Mouse (Mus musculus) kidney, embryonic 16.5 days (tissue): Measurements from ENCODE around the gene Dnmt3a. TPM values are rescaled to one million over a fixed set of nuclear protein-coding genes. Genes with fewer than 3 reads are reported as not detected.

Experiments used
- ATAC-seq: fragments of 200-750 bp; cut with Nextera tagmentation; 2 replicates; pipeline ENCODE4 v1.8.0; 2017; ENCODE audit warnings: moderate TSS enrichment; ENCODE audit not compliant: low FRiP score, low TSS enrichment
- H3K27ac ChIP-seq: fragments of 300-500 bp; sonication (generic); 2 replicates; pipeline ENCODE4 v1.5.1; 2014; ENCODE audit warnings: low read length
- H3K27me3 ChIP-seq: fragments of 300-500 bp; sonication (generic); 2 replicates; pipeline ENCODE4 v1.6.1; 2014; ENCODE audit warnings: low read length, control low read depth, mixed read lengths; ENCODE audit not compliant: insufficient read depth
- H3K36me3 ChIP-seq: fragments of 300-500 bp; sonication (generic); 2 replicates; pipeline ENCODE4 v1.6.1; 2014; ENCODE audit warnings: low read length, control low read depth, mixed read lengths; ENCODE audit not compliant: insufficient read depth
- H3K4me1 ChIP-seq: fragments of 300-500 bp; sonication (generic); 2 replicates; pipeline ENCODE4 v1.6.1; 2014; ENCODE audit warnings: low read length, control low read depth, mixed read lengths; ENCODE audit not compliant: insufficient read depth
- H3K4me2 ChIP-seq: fragments of 300-500 bp; sonication (generic); replicated peaks from 2 replicates; pipeline ENCODE4 v1.6.1; 2014; ENCODE audit warnings: low read depth, low read length
- H3K4me3 ChIP-seq: fragments of 300-500 bp; sonication (generic); 2 replicates; pipeline ENCODE4 v1.5.1; 2014; ENCODE audit warnings: mild to moderate bottlenecking, low read length
- H3K9ac ChIP-seq: fragments of 300-500 bp; sonication (generic); replicated peaks from 2 replicates; pipeline ENCODE4 v1.6.1; 2014; ENCODE audit warnings: low read length
- H3K9me3 ChIP-seq: fragments of 300-500 bp; sonication (generic); 2 replicates; pipeline ENCODE4 v1.6.1; 2016; ENCODE audit warnings: low read length, control low read depth
- WGBS: fragments of 180-500 bp; shearing (Covaris S2); extraction: QIAGEN DNeasy Blood & Tissue Kit; methylation state at CpG from one replicate; pipeline ENCODE4 v1.1.7; 2014; 5-methylcytosine and 5-hydroxymethylcytosine counted together
- polyA plus RNA-seq: library from polyadenylated mRNA; unstranded; fragments of >200 nt; fragmentation: Nextera tagmentation; extraction: Ambion mirVana; gene quantifications from 2 replicates; pipeline ENCODE4 v1.2.1, GENCODE M21; 2015

The Dnmt3a gene
- polyA plus RNA-seq: 82.9 and 88.1 TPM in 2 replicates

DNA sequence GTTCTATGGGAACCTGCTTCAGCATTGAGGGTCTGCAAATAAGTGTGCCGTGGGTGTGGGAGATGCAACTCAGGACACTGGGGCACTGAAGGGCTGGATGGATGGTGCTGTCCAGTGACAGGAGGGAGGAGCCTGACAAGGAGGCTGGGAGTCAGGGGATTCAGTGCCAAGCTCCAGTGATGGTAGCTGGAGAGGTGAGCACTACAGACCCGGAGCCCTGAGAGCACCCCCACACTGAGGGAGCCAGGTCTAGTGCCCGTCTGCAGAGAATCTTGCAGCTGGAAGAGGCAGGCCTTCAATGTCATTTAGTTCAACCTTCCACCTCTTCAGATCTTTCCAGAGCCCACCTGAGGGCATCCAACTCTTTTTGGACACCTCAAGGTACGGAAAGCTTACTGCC lies at the start of gene Dnmt3a:
Dnmt3a (plus strand) TSS at position 156 of the 400 bp plus-strand sequence.
- 18% methylated on average over 4 of the region's 4 CpGs for WGBS
- Histone ChIP-seq H3K27me3 (no peaks in the 10 kb centered on the region), H3K9me3 (no peaks in the 10 kb centered on the region), H3K4me3 (peak within 1 kb of the TSS; percentile 86), H3K4me2 (peak within 1 kb of the TSS; percentile 81), H3K27ac (peak within 1 kb of the TSS; percentile 98), H3K9ac (peak within 1 kb of the TSS; percentile 96), H3K4me1 (peaks cover 36% of the 10 kb centered on the region), H3K36me3 (no peaks in the 10 kb centered on the region)
- peak; percentile 5; the same call in 1 of the 2 replicates for ATAC-seq

DNA sequence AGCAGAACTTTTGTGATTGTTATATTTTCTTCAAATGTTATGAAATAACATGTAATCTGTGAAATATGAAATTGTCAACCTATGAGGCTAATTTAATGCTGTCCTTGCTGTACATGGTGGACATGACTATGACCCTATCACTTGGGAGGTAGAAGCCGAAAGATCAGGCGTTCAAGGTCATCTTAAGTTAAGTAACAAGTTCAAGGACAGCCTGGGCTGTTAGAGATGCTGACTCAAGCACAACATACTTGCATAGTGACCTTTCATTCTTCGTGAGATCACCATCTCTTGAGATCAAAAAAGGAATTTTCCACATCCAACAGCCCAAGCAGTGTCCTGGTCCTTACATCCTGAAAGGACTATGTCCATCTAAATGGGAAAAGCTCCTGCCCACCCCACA lies 49.6 kb upstream of the Dnmt3a start:
- Histone ChIP-seq H3K4me2 (no peak overlapping the region), H3K27me3 (no peaks in the 10 kb centered on the region), H3K27ac (no peak overlapping the region), H3K4me3 (no peak overlapping the region), H3K4me1 (peaks cover 15% of the 10 kb centered on the region), H3K9me3 (no peaks in the 10 kb centered on the region), H3K9ac (no peak overlapping the region), H3K36me3 (no peaks in the 10 kb centered on the region)
- WGBS: 92% methylated on average over 3 of the region's 3 CpGs
- ATAC-seq: no peak

DNA sequence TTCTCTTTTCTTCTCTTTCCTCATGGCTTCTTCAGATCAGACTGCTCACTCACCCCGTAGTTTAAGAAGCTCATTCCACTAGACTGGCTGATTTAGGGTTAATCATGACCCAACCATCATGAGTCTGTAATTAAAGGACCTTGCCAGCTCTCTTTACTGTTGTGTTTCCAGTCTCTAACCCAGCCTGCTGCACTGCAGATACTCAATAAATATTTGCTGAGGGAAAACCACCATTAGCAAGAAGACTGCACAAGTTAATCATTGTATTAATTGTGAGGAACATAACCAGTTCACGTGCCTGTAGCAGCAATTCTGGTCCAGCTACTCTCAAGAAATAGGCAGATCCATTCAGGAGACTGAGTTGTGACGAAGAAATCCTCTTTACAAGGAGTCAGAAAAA lies 47.7 kb upstream of the Dnmt3a start:
- peak overlapping the region; percentile 73 for H3K27ac ChIP-seq
- no peaks in the 10 kb centered on the region for H3K36me3 ChIP-seq
- H3K4me2 ChIP-seq: no peak overlapping the region
- H3K9ac ChIP-seq: no peak overlapping the region
- H3K4me1 ChIP-seq: peaks cover 15% of the 10 kb centered on the region
- no peak overlapping the region for H3K4me3 ChIP-seq
- no peaks in the 10 kb centered on the region for H3K9me3 ChIP-seq
- no peaks in the 10 kb centered on the region for H3K27me3 ChIP-seq
- peak; percentile 76; the same call in 1 of the 2 replicates for ATAC-seq
- 60% methylated on average over 3 of the region's 3 CpGs for whole genome bisulfite sequencing

DNA sequence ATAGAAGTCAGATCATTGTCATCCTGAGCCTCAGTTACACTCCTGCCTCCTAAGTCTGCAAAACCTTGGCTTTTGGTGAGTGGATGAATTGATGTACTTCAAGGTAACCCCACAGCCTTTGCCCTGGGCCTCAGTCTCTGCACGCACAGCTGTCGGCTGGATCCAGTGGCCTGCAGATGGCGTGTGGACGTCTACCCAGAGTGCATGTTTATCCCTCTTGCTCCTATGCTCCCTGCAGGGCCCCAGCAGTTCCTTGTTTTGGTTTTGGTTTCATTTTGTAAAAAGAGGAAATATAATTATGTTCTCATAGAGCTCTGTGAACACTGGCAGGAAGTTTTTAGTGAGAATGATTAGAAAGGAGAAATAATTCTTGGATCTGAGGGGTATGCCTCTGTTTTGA lies 46.4 kb upstream of the Dnmt3a start:
- no peaks in the 10 kb centered on the region for H3K36me3 ChIP-seq
- H3K27ac ChIP-seq: peak overlapping the region; percentile 48; the same call in 1 of the 2 replicates
- 23% methylated on average over 4 of the region's 4 CpGs for WGBS
- ATAC-seq: peak; percentile 80
- no peaks in the 10 kb centered on the region for H3K27me3 ChIP-seq
- no peaks in the 10 kb centered on the region for H3K9me3 ChIP-seq
- no peak overlapping the region for H3K9ac ChIP-seq
- no peak overlapping the region for H3K4me3 ChIP-seq
- H3K4me1 ChIP-seq: peaks cover 15% of the 10 kb centered on the region
- no peak overlapping the region for H3K4me2 ChIP-seq

DNA sequence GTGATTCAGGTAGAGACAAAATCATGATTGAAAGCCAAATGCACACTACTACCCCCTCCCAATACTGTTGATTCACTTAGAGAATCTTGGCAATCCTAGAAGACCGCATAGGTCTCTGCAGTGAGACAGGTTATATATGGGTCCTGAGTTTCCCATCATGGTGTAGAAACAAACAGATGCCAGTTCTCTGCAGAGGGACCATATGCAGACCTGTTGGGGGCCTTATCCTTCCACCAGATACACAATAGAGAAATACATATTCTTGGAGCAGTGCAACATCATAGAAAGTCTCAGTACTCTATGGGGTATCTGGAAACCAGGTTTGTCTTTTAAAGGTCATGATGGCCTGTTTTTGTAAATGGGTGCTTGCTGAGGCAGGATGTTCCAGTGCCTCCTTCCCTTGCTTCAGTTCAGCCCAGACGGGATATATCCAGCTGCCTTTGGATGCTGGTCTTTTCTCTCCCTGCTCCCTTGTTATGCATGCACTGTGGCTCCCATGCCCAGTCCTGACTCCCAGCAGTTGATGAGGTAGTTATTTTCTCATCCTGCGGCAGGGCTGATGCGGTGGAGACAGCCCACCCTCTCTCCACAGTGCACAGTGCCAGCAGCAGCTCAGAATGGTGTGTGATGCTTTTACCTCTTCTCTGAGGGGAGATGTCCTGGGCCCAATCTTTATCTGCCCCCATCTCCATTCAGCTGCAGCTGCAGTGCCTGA lies 44.8 kb upstream of the Dnmt3a start:
- H3K27ac ChIP-seq: no peak overlapping the region
- no peaks in the 10 kb centered on the region for H3K36me3 ChIP-seq
- 83% methylated on average over 4 of the region's 4 CpGs for WGBS
- no peak overlapping the region for H3K4me2 ChIP-seq
- no peaks in the 10 kb centered on the region for H3K27me3 ChIP-seq
- H3K4me3 ChIP-seq: no peak overlapping the region
- H3K9ac ChIP-seq: no peak overlapping the region
- no peaks in the 10 kb centered on the region for H3K9me3 ChIP-seq
- ATAC-seq: no peak
- H3K4me1 ChIP-seq: peaks cover 15% of the 10 kb centered on the region

DNA sequence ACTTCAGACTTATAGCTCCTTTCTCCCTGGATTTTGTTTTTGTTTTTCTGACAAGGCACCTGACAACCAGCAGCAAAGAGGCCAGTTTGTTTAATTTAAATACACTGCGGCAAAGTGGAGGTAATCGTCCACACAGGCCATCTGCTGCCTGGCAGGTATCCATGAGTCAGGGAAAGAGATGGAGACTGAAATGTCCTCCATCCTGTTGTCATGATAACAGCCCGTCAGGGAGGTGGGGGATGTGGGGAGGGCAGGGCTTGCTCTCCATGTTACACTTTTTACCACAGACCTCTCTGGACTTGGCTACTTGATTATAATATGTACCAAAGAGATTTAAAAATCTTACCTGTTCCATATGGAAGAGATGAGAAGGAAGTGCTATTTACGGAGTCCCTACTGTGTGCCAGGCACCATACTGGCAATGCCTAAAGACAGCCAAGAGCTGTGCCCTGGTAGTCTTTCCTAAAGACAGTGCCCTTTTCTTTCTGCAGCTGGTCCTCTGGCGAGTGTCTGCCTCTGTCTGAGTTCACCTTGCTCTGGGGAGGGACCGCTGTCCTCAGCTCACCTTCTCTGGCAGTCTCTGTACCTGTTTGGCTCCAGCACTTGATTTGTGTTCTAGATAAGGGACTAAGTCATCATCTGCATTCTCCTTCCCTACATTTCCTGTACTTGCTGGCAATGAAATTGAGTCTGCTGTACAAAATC lies 44.1 kb upstream of the Dnmt3a start:
- ATAC-seq: no peak
- H3K27ac ChIP-seq: no peak overlapping the region
- 73% methylated on average over 6 of the region's 6 CpGs for WGBS
- H3K9ac ChIP-seq: no peak overlapping the region
- no peaks in the 10 kb centered on the region for H3K27me3 ChIP-seq
- no peak overlapping the region for H3K4me3 ChIP-seq
- no peaks in the 10 kb centered on the region for H3K36me3 ChIP-seq
- no peak overlapping the region for H3K4me2 ChIP-seq
- H3K4me1 ChIP-seq: peaks cover 15% of the 10 kb centered on the region
- no peaks in the 10 kb centered on the region for H3K9me3 ChIP-seq

DNA sequence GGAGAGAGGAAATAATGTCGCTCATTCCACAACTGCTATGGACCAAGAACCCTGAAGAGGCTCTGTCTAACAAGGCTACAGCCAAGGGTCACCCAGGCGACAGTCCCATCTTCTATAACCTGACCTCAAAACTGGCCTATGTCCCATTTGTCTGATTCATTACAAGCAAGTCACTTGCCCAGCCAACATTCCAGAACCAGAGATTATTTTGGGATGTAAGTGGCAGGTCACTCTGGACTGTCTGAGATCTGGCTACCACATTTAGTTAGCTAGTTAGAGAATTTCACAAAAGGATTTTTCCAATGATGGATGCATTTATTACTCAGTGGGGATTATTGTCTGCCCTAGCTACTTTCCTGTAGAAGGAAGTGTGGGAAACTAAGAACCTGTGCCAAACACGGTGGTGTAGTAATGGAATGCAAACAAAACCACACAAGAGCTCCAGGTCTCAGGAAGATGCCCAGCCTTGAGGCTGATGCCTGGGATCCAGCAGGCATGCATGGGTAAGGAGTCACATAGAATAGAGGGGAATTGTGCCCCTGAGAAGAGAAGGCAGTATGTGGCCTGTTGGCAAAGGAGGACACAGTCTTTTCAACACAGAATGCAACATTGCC lies 41.5 kb upstream of the Dnmt3a start:
- H3K4me3 ChIP-seq: no peak overlapping the region
- no peak for ATAC-seq
- no peak overlapping the region for H3K4me2 ChIP-seq
- H3K27me3 ChIP-seq: no peaks in the 10 kb centered on the region
- no peaks in the 10 kb centered on the region for H3K9me3 ChIP-seq
- H3K36me3 ChIP-seq: no peaks in the 10 kb centered on the region
- no peak overlapping the region for H3K9ac ChIP-seq
- WGBS: 68% methylated on average over 3 of the region's 3 CpGs
- peaks cover 7% of the 10 kb centered on the region for H3K4me1 ChIP-seq
- no peak overlapping the region for H3K27ac ChIP-seq

DNA sequence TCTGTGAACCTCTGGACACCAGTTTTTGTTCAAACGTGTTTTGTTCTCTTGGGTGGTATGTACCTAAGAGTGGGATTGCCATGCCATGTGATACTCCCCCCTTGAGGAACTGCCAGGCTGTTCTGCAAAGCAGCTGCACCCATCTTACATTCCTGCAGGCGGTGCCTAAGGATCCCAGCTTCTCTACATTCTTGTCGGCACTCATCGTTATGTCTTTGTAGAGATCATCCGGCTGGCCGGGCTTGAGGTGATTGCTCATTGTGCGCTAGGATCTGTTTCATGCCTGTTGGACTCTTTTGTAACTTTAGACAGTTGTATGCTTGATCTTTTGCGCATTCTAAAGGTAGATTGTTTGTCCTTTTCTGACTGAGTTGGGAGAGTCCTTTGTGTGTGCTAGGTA lies 38.4 kb upstream of the Dnmt3a start:
- H3K9me3 ChIP-seq: no peaks in the 10 kb centered on the region
- H3K4me1 ChIP-seq: no peaks in the 10 kb centered on the region
- 63% methylated on average over 8 of the region's 8 CpGs for WGBS
- no peak overlapping the region for H3K27ac ChIP-seq
- ATAC-seq: no peak
- H3K4me2 ChIP-seq: no peak overlapping the region
- H3K9ac ChIP-seq: no peak overlapping the region
- H3K4me3 ChIP-seq: no peak overlapping the region
- no peaks in the 10 kb centered on the region for H3K27me3 ChIP-seq
- no peaks in the 10 kb centered on the region for H3K36me3 ChIP-seq

DNA sequence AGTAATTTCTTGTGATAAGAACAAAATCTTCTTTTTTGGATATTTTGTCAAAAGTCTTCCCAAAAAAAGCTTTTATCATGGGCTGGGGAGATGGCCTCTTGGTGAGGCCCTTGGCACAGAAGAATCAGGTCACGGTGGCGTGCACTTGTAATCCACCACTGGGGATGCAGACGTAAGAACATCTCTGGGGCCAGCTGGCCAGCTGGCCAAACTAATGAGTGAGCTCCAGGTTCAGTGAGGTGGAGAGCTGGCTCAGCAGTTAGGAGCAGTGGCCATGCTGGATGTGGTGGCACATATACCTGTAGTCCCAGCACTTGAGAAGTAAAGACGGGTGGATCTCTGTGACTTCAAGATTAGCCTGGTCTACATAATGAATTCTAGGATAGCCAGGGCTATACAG lies 37.4 kb upstream of the Dnmt3a start:
- Histone ChIP-seq H3K4me3 (no peak overlapping the region), H3K9me3 (no peaks in the 10 kb centered on the region), H3K27me3 (no peaks in the 10 kb centered on the region), H3K4me1 (peaks cover 6% of the 10 kb centered on the region; the same call in 1 of the 2 replicates), H3K36me3 (peaks cover 2% of the 10 kb centered on the region; the same call in 1 of the 2 replicates), H3K9ac (no peak overlapping the region), H3K27ac (no peak overlapping the region), H3K4me2 (no peak overlapping the region)
- WGBS: 83% methylated on average over 4 of the region's 4 CpGs
- no peak for ATAC-seq
